Mouse (Mus musculus): ENCODE measurements at regions not wholly inside any gene's neighbourhood (a gene's known extent, or its start where the extent isn't known, plus 50 kb on each side); places are given as distances from the start of the nearest gene placed in this dataset.

- no peak for TF ChIP-seq EP300 (IDR thresholded peaks at IDR 0.05; ENCODE audit: insufficient read depth, low read depth, low read length)
- no peak for TF ChIP-seq POLR2A (IDR thresholded peaks at IDR 0.05; ENCODE audit: insufficient read depth, low read length)
Observed at GRCm38 (mm10) chr5:64684275-64684674, 118.9 kb upstream of the Klf3 start.

Data from ES-Bruce4 (cell line).